Mouse (Mus musculus): ENCODE data around the gene Isca2. TPM values are rescaled to one million over a fixed set of nuclear protein-coding genes. Genes with fewer than 3 reads are reported as not detected.

Gene Isca2
- polyA plus RNA-seq, 1 experiment from 2014 or later = 105 TPM

- ATAC-seq (no peak), DNase-seq (ENCODE audit: low spot score) (peak; percentile 62)
- Histone ChIP-seq H3K27me3 (replicated peaks; ENCODE audit: insufficient read depth, low read length) (no peaks in the 10 kb centered on the region), H3K4me3 (ENCODE audit: low read depth, low read length) (no peak overlapping the region), H3K36me3 (ENCODE audit: insufficient read depth, low read length) (no peaks in the 10 kb centered on the region), H3K4me1 (ENCODE audit: insufficient read depth, low read depth, low read length) (peaks cover 5% of the 10 kb centered on the region; the same call in 1 of the 2 replicates), H3K27ac (ENCODE audit: low read length) (no peak overlapping the region), H3K9ac (replicated peaks; ENCODE audit: low read depth) (no peak overlapping the region), H3K9me3 (ENCODE audit: low read length) (no peaks in the 10 kb centered on the region), H3K4me2 (replicated peaks; ENCODE audit: low read depth, low read length) (no peak overlapping the region)
- TF ChIP-seq EP300 (IDR thresholded peaks at IDR 0.05) = peak; percentile 26; the same call in 1 of the 2 replicates
- no peak for TF ChIP-seq CTCF (IDR thresholded peaks at IDR 0.05)
These were observed 3.2 kb downstream of the Isca2 start for GRCm38 (mm10) chr12:84776229-84776628.

GRCm38 (mm10) chr12:84784604-84785381, 11.7 kb downstream of the Isca2 start:
- ATAC-seq = peak; percentile 85
- WGBS = 21% methylated on average over 25 of the region's 25 CpGs

GRCm38 (mm10) chr12:84786091-84786490, 13.0 kb downstream of the Isca2 start:
- H3K27ac ChIP-seq (ENCODE audit: low read length) = no peak overlapping the region
- peaks cover 10% of the 10 kb centered on the region; the same call in 1 of the 2 replicates for H3K4me1 ChIP-seq (ENCODE audit: insufficient read depth, low read depth, low read length)
- H3K9ac ChIP-seq (replicated peaks; ENCODE audit: low read depth) = no peak overlapping the region
- no peaks in the 10 kb centered on the region for H3K36me3 ChIP-seq (ENCODE audit: insufficient read depth, low read length)
- WGBS = 47% methylated on average over 5 of the region's 5 CpGs
- ATAC-seq (no peak), DNase-seq (ENCODE audit: low spot score) (no peak)
- H3K4me3 ChIP-seq (ENCODE audit: low read depth, low read length) = no peak overlapping the region
- H3K4me2 ChIP-seq (replicated peaks; ENCODE audit: low read depth, low read length) = no peak overlapping the region
- no peak for TF ChIP-seq EP300 (IDR thresholded peaks at IDR 0.05)
- TF ChIP-seq CTCF (IDR thresholded peaks at IDR 0.05) = no peak
- no peaks in the 10 kb centered on the region for H3K9me3 ChIP-seq (ENCODE audit: low read length)
- H3K27me3 ChIP-seq (replicated peaks; ENCODE audit: insufficient read depth, low read length) = no peaks in the 10 kb centered on the region

More at GRCm38 (mm10) chr12:84784604-84785381, 11.7 kb downstream of the Isca2 start:
- Histone ChIP-seq H3K36me3 (ENCODE audit: insufficient read depth, low read length) (no peaks in the 10 kb centered on the region), H3K27me3 (replicated peaks; ENCODE audit: insufficient read depth, low read length) (no peaks in the 10 kb centered on the region), H3K9ac (replicated peaks; ENCODE audit: low read depth) (no peak overlapping the region), H3K9me3 (ENCODE audit: low read length) (no peaks in the 10 kb centered on the region), H3K4me2 (replicated peaks; ENCODE audit: low read depth, low read length) (peak overlapping the region; percentile 17; the same call in 1 of the 2 replicates), H3K4me3 (ENCODE audit: low read depth, low read length) (no peak overlapping the region), H3K4me1 (ENCODE audit: insufficient read depth, low read depth, low read length) (peaks cover 10% of the 10 kb centered on the region; the same call in 1 of the 2 replicates), H3K27ac (ENCODE audit: low read length) (no peak overlapping the region)
- DNase-seq (ENCODE audit: low spot score) = peak; percentile 94
- no peak for TF ChIP-seq EP300 (IDR thresholded peaks at IDR 0.05)
- peak; percentile 97 for TF ChIP-seq CTCF (IDR thresholded peaks at IDR 0.05)

GRCm38 (mm10) chr12:84790853-84791252, 17.8 kb downstream of the Isca2 start:
- no peaks in the 10 kb centered on the region for H3K36me3 ChIP-seq (ENCODE audit: insufficient read depth, low read length)
- no peaks in the 10 kb centered on the region for H3K9me3 ChIP-seq (ENCODE audit: low read length)
- ATAC-seq = no peak
- no peaks in the 10 kb centered on the region for H3K27me3 ChIP-seq (replicated peaks; ENCODE audit: insufficient read depth, low read length)
- no peak overlapping the region for H3K4me2 ChIP-seq (replicated peaks; ENCODE audit: low read depth, low read length)
- no peak for DNase-seq (ENCODE audit: low spot score)
- H3K4me3 ChIP-seq (ENCODE audit: low read depth, low read length) = no peak overlapping the region
- 33% methylated on average over 10 of the region's 10 CpGs for WGBS
- TF ChIP-seq EP300 (IDR thresholded peaks at IDR 0.05) (no peak), CTCF (IDR thresholded peaks at IDR 0.05) (no peak)
- H3K9ac ChIP-seq (replicated peaks; ENCODE audit: low read depth) = no peak overlapping the region
- no peaks in the 10 kb centered on the region for H3K4me1 ChIP-seq (ENCODE audit: insufficient read depth, low read depth, low read length)
- no peak overlapping the region for H3K27ac ChIP-seq (ENCODE audit: low read length)

- H3K4me2 ChIP-seq (replicated peaks; ENCODE audit: low read depth, low read length) = no peak overlapping the region
- H3K9me3 ChIP-seq (ENCODE audit: low read length) = no peaks in the 10 kb centered on the region
- DNase-seq (ENCODE audit: low spot score) (no peak), ATAC-seq (no peak)
- TF ChIP-seq EP300 (IDR thresholded peaks at IDR 0.05) (no peak), CTCF (IDR thresholded peaks at IDR 0.05) (no peak)
- no peaks in the 10 kb centered on the region for H3K4me1 ChIP-seq (ENCODE audit: insufficient read depth, low read depth, low read length)
- no peak overlapping the region for H3K4me3 ChIP-seq (ENCODE audit: low read depth, low read length)
- WGBS = 70% methylated on average over 4 of the region's 4 CpGs
- no peaks in the 10 kb centered on the region for H3K27me3 ChIP-seq (replicated peaks; ENCODE audit: insufficient read depth, low read length)
- H3K9ac ChIP-seq (replicated peaks; ENCODE audit: low read depth) = no peak overlapping the region
- H3K27ac ChIP-seq (ENCODE audit: low read length) = no peak overlapping the region
- no peaks in the 10 kb centered on the region for H3K36me3 ChIP-seq (ENCODE audit: insufficient read depth, low read length)
These were observed 19.6 kb downstream of the Isca2 start for GRCm38 (mm10) chr12:84792629-84793028.

- no peak overlapping the region for H3K9ac ChIP-seq (replicated peaks; ENCODE audit: low read depth)
- H3K4me3 ChIP-seq (ENCODE audit: low read depth, low read length) = no peak overlapping the region
- WGBS = 88% methylated on average over 8 of the region's 8 CpGs
- ATAC-seq (no peak), DNase-seq (ENCODE audit: low spot score) (no peak)
- no peak overlapping the region for H3K27ac ChIP-seq (ENCODE audit: low read length)
- H3K9me3 ChIP-seq (ENCODE audit: low read length) = no peaks in the 10 kb centered on the region
- no peaks in the 10 kb centered on the region for H3K27me3 ChIP-seq (replicated peaks; ENCODE audit: insufficient read depth, low read length)
- no peaks in the 10 kb centered on the region for H3K36me3 ChIP-seq (ENCODE audit: insufficient read depth, low read length)
- no peaks in the 10 kb centered on the region for H3K4me1 ChIP-seq (ENCODE audit: insufficient read depth, low read depth, low read length)
- H3K4me2 ChIP-seq (replicated peaks; ENCODE audit: low read depth, low read length) = no peak overlapping the region
- TF ChIP-seq EP300 (IDR thresholded peaks at IDR 0.05) (no peak), CTCF (IDR thresholded peaks at IDR 0.05) (no peak)
These were observed 21.6 kb downstream of the Isca2 start for GRCm38 (mm10) chr12:84794647-84795046.
